Mouse (Mus musculus) kidney, postnatal 25 days (tissue): ENCODE data around the gene Npl.
"Not testable (repeated sequence)": the region's sequence is repeated elsewhere in the genome, so short reads cannot be mapped to it uniquely, and the experiment has no call there.

ENCODE experiments used
- DNase-seq, 2 experiments: peaks; one replicate each; pipeline ENCODE4 v3.0.0; 2021; ENCODE audit warnings: mixed read lengths in 2 of 2

Gene Npl

GRCm38 (mm10) chr1:153487500-153487879 is 62.4 kb downstream of the Npl start, which contains the start of gene Dhx9:
Dhx9 (minus strand) TSS chr1:153487660.
- DNase-seq, result peak; percentile 98

GRCm38 (mm10) chr1:153486767-153487499 is 62.9 kb downstream of the Npl start:
- peak; percentile 78 to 86 for DNase-seq

- not testable (repeated sequence) for DNase-seq
Observed at GRCm38 (mm10) chr1:153486120-153486519, 63.7 kb downstream of the Npl start.

- DNase-seq, result no peak
Observed at GRCm38 (mm10) chr1:153485201-153485796, 64.5 kb downstream of the Npl start.

- DNase-seq, result no peak
Observed at GRCm38 (mm10) chr1:153481025-153481412, 68.8 kb downstream of the Npl start.

- DNase-seq, result peak; percentile 70 to 87
Observed at GRCm38 (mm10) chr1:153480386-153481024, 69.3 kb downstream of the Npl start.

- no peak for DNase-seq
Observed at GRCm38 (mm10) chr1:153479296-153479695, 70.5 kb downstream of the Npl start.

GRCm38 (mm10) chr1:153461796-153462195 is 88.0 kb downstream of the Npl start:
- no peak for DNase-seq

GRCm38 (mm10) chr1:153456137-153456536 is 93.7 kb downstream of the Npl start:
- DNase-seq, result no peak

GRCm38 (mm10) chr1:153453146-153453642 is 96.7 kb downstream of the Npl start:
- DNase-seq, result no peak
